Comparison of ENCODE assay signal across 9 mouse cellular contexts in the genomic region with DNA sequence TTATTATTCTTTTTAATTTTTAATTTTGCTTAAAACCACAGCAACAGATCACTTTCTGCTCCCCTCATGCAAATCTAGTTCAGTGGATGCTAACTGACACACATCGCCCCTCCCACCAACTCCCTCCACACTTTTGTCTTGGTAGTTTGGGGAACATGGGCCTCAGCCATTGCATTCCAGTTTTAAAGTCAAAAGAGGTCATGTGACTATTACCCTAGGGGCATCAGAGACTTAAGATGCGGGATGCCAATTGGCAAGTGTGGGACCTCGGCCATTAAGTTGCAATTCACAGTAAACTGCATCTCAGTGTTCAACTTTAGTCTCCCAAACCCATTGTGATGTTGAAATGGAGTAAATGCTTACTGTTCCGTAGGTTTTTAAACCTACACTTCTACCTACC. TPM values are rescaled to one million over a fixed set of nuclear protein-coding genes. Genes with fewer than 3 reads are reported as not detected.
A peak's percentile ranks its signal among the peaks of the same experiment; 100 is the strongest.
DNase-seq lines count a peak whose midpoint lies in the region; ATAC-seq and TF ChIP-seq lines count a peak whose summit lies in the region.
"Had no signal": no experiment of that assay in that cellular context is flagged by ENCODE, and none has a peak within 500 bp of the region (broad histone marks: within the 10 kb centered on the region; RNA-seq: fewer than 3 reads in every experiment).

No protein-coding gene starts in this region.

- DNase-seq in gastrocnemius, adult 2 months = no peak
- DNase-seq in gastrocnemius, adult 8-10 months (ENCODE audit: low spot score in 2 of 2) = no peak
- no peak for DNase-seq in right cerebral cortex, postnatal 10 days (ENCODE audit: low spot score in 2 of 2)
- no peak for DNase-seq in retina, embryonic 14.5 days (ENCODE audit: low spot score)
- DNase-seq in urinary bladder, adult 18-20 months (ENCODE audit: low spot score in 2 of 2) = no peak

- no peaks in the 10 kb centered on the region for H3K27me3 ChIP-seq in ES-Bruce4 (ENCODE audit: control insufficient read depth, insufficient read depth, low read length, poor library complexity, severe bottlenecking)
- H3K27me3 ChIP-seq in forebrain, embryonic 15.5 days = no peaks in the 10 kb centered on the region
- H3K27me3 ChIP-seq in liver, embryonic 12.5 days (replicated peaks) = no peaks in the 10 kb centered on the region; the same call in 1 of the 2 replicates
- H3K27me3 ChIP-seq: CH12.LX had no signal

- no peak for TF ChIP-seq POLR2A in ES-Bruce4 (IDR thresholded peaks at IDR 0.05; ENCODE audit: insufficient read depth, low read length)

- H3K36me3 ChIP-seq in ES-Bruce4 (ENCODE audit: control insufficient read depth, insufficient read depth, low read length, poor library complexity, severe bottlenecking) = no peaks in the 10 kb centered on the region
- no peaks in the 10 kb centered on the region for H3K36me3 ChIP-seq in forebrain, embryonic 15.5 days
- H3K36me3 ChIP-seq in liver, embryonic 12.5 days = no peaks in the 10 kb centered on the region

- no peak for TF ChIP-seq EP300 in ES-Bruce4 (IDR thresholded peaks at IDR 0.05; ENCODE audit: insufficient read depth, low read depth, low read length)

- H3K9me3 ChIP-seq in ES-Bruce4 (replicated peaks; ENCODE audit: control insufficient read depth, insufficient read depth, low read length, poor library complexity, severe bottlenecking) = no peaks in the 10 kb centered on the region
- H3K9me3 ChIP-seq in forebrain, embryonic 15.5 days = no peaks in the 10 kb centered on the region
- H3K9me3 ChIP-seq in liver, embryonic 12.5 days (replicated peaks) = no peaks in the 10 kb centered on the region

- 0 out of 2 replicates have a peak overlapping the region, but pooled peaks have one; percentile 62 for H3K9ac ChIP-seq in ES-Bruce4 (ENCODE audit: low read depth, poor library complexity, severe bottlenecking)
- H3K9ac ChIP-seq in forebrain, embryonic 15.5 days (replicated peaks) = no peak overlapping the region
- no peak overlapping the region for H3K9ac ChIP-seq in liver, embryonic 12.5 days

- intact Hi-C loops in gastrocnemius, adult 2 months (cut with DNase I) = loop anchor here (5.0 kb wide), 2 partner anchors 61 to 196 kb away; no protein-coding TSS in a partner anchor

- H3K27ac ChIP-seq in gastrocnemius, adult 2 months = peak overlapping the region; percentile 86
- no peak overlapping the region for H3K27ac ChIP-seq in ES-Bruce4 (ENCODE audit: insufficient read depth, low read length)
- no peak overlapping the region for H3K27ac ChIP-seq in forebrain, embryonic 15.5 days (replicated peaks)
- no peak overlapping the region for H3K27ac ChIP-seq in liver, embryonic 12.5 days

- ATAC-seq in forebrain, embryonic 15.5 days (replicated peaks) = no peak
- no peak for ATAC-seq in liver, embryonic 12.5 days

- TF ChIP-seq CTCF in gastrocnemius, adult 2 months (IDR thresholded peaks at IDR 0.05) = no peak
- TF ChIP-seq CTCF in ES-Bruce4 (IDR thresholded peaks at IDR 0.05; ENCODE audit: low read depth, low read length) = no peak

- peak overlapping the region; percentile 60; the same call in 1 of the 2 replicates for H3K4me2 ChIP-seq in forebrain, embryonic 15.5 days (replicated peaks)
- H3K4me2 ChIP-seq in liver, embryonic 12.5 days = peak overlapping the region; percentile 78

- H3K4me1 ChIP-seq in ES-Bruce4 (ENCODE audit: control insufficient read depth, insufficient read depth, low read length) = no peaks in the 10 kb centered on the region
- H3K4me1 ChIP-seq in forebrain, embryonic 15.5 days = no peaks in the 10 kb centered on the region
- peaks cover 5% of the 10 kb centered on the region for H3K4me1 ChIP-seq in liver, embryonic 12.5 days

- H3K4me3 ChIP-seq in gastrocnemius, adult 2 months = peak overlapping the region; percentile 82
- H3K4me3 ChIP-seq in ES-Bruce4 (ENCODE audit: low read depth, low read length) = no peak overlapping the region
- H3K4me3 ChIP-seq in forebrain, embryonic 15.5 days = peak overlapping the region; percentile 50
- H3K4me3 ChIP-seq in liver, embryonic 12.5 days = peak overlapping the region; percentile 61; the same call in 1 of the 2 replicates

- WGBS in forebrain, embryonic 15.5 days = 30% methylated on average over 4 of the region's 4 CpGs
- 59% methylated on average over 4 of the region's 4 CpGs for WGBS in liver, embryonic 12.5 days (ENCODE audit: insufficient replicate concordance)

RNA-seq across cellular contexts. Expression of gene Pls3, which starts 1.7 kb away (rescaled TPM):
- 10 to 100 TPM; 11.5 to 24.7 TPM for total RNA-seq in gastrocnemius, adult 2 months (2021)
- total RNA-seq in gastrocnemius, adult 8-10 months (2022) = 10 to 100 TPM in 3 of 4 experiments, 1 to 10 TPM in 1; 8.6 to 14.2 (median 12.3) TPM
- 66.9 and 67.3 TPM in 2 replicates for polyA plus RNA-seq in ES-Bruce4 (2011; ENCODE audit: insufficient read depth, insufficient read length, low read depth, missing spikeins)
- polyA plus RNA-seq in forebrain, embryonic 15.5 days (2015; fragmentation: Nextera tagmentation; extraction: Ambion mirVana) = 38.6 and 39.3 TPM in 2 replicates
- 17.0 and 20.6 TPM in 2 replicates for polyA plus RNA-seq in liver, embryonic 12.5 days (2016; fragmentation: Nextera tagmentation; extraction: Ambion mirVana)
- total RNA-seq: CH12.LX had no signal
